Mouse (Mus musculus): ENCODE results near the gene Arl8a. TPM values are rescaled to one million over a fixed set of nuclear protein-coding genes. Genes with fewer than 3 reads are reported as not detected.
A peak's percentile ranks its signal among the peaks of the same experiment; 100 is the strongest.
"Not testable (repeated sequence)": the region's sequence is repeated elsewhere in the genome, so short reads cannot be mapped to it uniquely, and the experiment has no call there.

The Arl8a gene
- total RNA-seq, 2 experiments from 2014 or later = 18.3 to 35.6 TPM

GRCm38 (mm10) chr1:135168453-135169200 lies 22.0 kb downstream of the Arl8a start:
- no peak for ATAC-seq (replicated peaks; ENCODE audit: poor library complexity, severe bottlenecking)

- no peak for ATAC-seq (replicated peaks; ENCODE audit: poor library complexity, severe bottlenecking)
Measured at GRCm38 (mm10) chr1:135169556-135170224, 23.1 kb downstream of the Arl8a start.

GRCm38 (mm10) chr1:135170299-135170698 lies 23.7 kb downstream of the Arl8a start:
- no peak for ATAC-seq (replicated peaks; ENCODE audit: poor library complexity, severe bottlenecking)

GRCm38 (mm10) chr1:135171202-135171601 lies 24.6 kb downstream of the Arl8a start:
- no peak for ATAC-seq (replicated peaks; ENCODE audit: poor library complexity, severe bottlenecking)

- peak; percentile 44 for ATAC-seq (replicated peaks; ENCODE audit: poor library complexity, severe bottlenecking)
Measured at GRCm38 (mm10) chr1:135171984-135172383, 25.4 kb downstream of the Arl8a start.

GRCm38 (mm10) chr1:135173311-135173710 lies 26.7 kb downstream of the Arl8a start:
- no peak for ATAC-seq (replicated peaks; ENCODE audit: poor library complexity, severe bottlenecking)

- no peak for ATAC-seq (replicated peaks; ENCODE audit: poor library complexity, severe bottlenecking)
Measured at GRCm38 (mm10) chr1:135175176-135175575, 28.6 kb downstream of the Arl8a start.

- no peak for ATAC-seq (replicated peaks; ENCODE audit: poor library complexity, severe bottlenecking)
Measured at GRCm38 (mm10) chr1:135177724-135178123, 31.1 kb downstream of the Arl8a start.

GRCm38 (mm10) chr1:135178863-135179262 lies 32.2 kb downstream of the Arl8a start:
- no peak for ATAC-seq (replicated peaks; ENCODE audit: poor library complexity, severe bottlenecking)

GRCm38 (mm10) chr1:135180830-135181229 lies 34.2 kb downstream of the Arl8a start:
- ATAC-seq (replicated peaks; ENCODE audit: poor library complexity, severe bottlenecking) = no peak

GRCm38 (mm10) chr1:135181275-135181674 lies 34.7 kb downstream of the Arl8a start:
- no peak for ATAC-seq (replicated peaks; ENCODE audit: poor library complexity, severe bottlenecking)

GRCm38 (mm10) chr1:135181880-135182623 lies 35.4 kb downstream of the Arl8a start:
- ATAC-seq (replicated peaks; ENCODE audit: poor library complexity, severe bottlenecking) = no peak

- ATAC-seq (replicated peaks; ENCODE audit: poor library complexity, severe bottlenecking) = no peak
Measured at GRCm38 (mm10) chr1:135182975-135183374, 36.4 kb downstream of the Arl8a start.

- no peak for ATAC-seq (replicated peaks; ENCODE audit: poor library complexity, severe bottlenecking)
Measured at GRCm38 (mm10) chr1:135183448-135183847, 36.8 kb downstream of the Arl8a start.

GRCm38 (mm10) chr1:135183941-135184570 lies 37.4 kb downstream of the Arl8a start:
- ATAC-seq (replicated peaks; ENCODE audit: poor library complexity, severe bottlenecking) = no peak

GRCm38 (mm10) chr1:135185936-135186335 lies 39.3 kb downstream of the Arl8a start:
- ATAC-seq (replicated peaks; ENCODE audit: poor library complexity, severe bottlenecking) = no peak

GRCm38 (mm10) chr1:135186427-135186826 lies 39.8 kb downstream of the Arl8a start:
- no peak for ATAC-seq (replicated peaks; ENCODE audit: poor library complexity, severe bottlenecking)

GRCm38 (mm10) chr1:135187016-135187415 lies 40.4 kb downstream of the Arl8a start:
- ATAC-seq (replicated peaks; ENCODE audit: poor library complexity, severe bottlenecking) = not testable (repeated sequence)

GRCm38 (mm10) chr1:135188197-135188596 lies 41.6 kb downstream of the Arl8a start:
- no peak for ATAC-seq (replicated peaks; ENCODE audit: poor library complexity, severe bottlenecking)

- ATAC-seq (replicated peaks; ENCODE audit: poor library complexity, severe bottlenecking) = no peak
Measured at GRCm38 (mm10) chr1:135189186-135189585, 42.6 kb downstream of the Arl8a start.

GRCm38 (mm10) chr1:135194335-135194734 lies 47.7 kb downstream of the Arl8a start:
- not testable (repeated sequence) for ATAC-seq (replicated peaks; ENCODE audit: poor library complexity, severe bottlenecking)
